Mouse (Mus musculus) stomach, embryonic 15.5 days (tissue): ENCODE measurements at regions not wholly inside any gene's neighbourhood (a gene's known extent, or its start where the extent isn't known, plus 50 kb on each side); places are given as distances from the start of the nearest gene placed in this dataset.
A peak's percentile ranks its signal among the peaks of the same experiment; 100 is the strongest.
"Not testable (repeated sequence)": the region's sequence is repeated elsewhere in the genome, so short reads cannot be mapped to it uniquely, and the experiment has no call there.

Experiments used
- ATAC-seq: fragments of 200-750 bp; cut with Nextera tagmentation; 2 replicates; pipeline ENCODE4 v1.8.0; 2017; ENCODE audit warnings: low read depth, moderate number of reproducible peaks, moderate TSS enrichment; ENCODE audit not compliant: insufficient read depth, low FRiP score
- H3K27ac ChIP-seq: fragments of 300-500 bp; sonication (generic); 2 replicates; pipeline ENCODE4 v1.5.1; 2015; ENCODE audit warnings: mild to moderate bottlenecking, inconsistent platforms
- H3K27me3 ChIP-seq: fragments of 300-500 bp; sonication (generic); replicated peaks from 2 replicates; pipeline ENCODE4 v1.6.1; 2015; ENCODE audit warnings: inconsistent platforms
- H3K36me3 ChIP-seq: fragments of 300-500 bp; sonication (generic); 2 replicates; pipeline ENCODE4 v1.6.1; 2015; ENCODE audit warnings: inconsistent platforms
- H3K4me1 ChIP-seq: fragments of 300-500 bp; sonication (generic); 2 replicates; pipeline ENCODE4 v1.6.1; 2015; ENCODE audit warnings: inconsistent platforms
- H3K4me2 ChIP-seq: fragments of 300-500 bp; sonication (generic); 2 replicates; pipeline ENCODE4 v1.6.1; 2015; ENCODE audit warnings: mild to moderate bottlenecking, inconsistent platforms
- H3K4me3 ChIP-seq: fragments of 300-500 bp; sonication (generic); replicated peaks from 2 replicates; pipeline ENCODE4 v1.5.1; 2015; ENCODE audit warnings: inconsistent platforms
- H3K9ac ChIP-seq: fragments of 300-500 bp; sonication (generic); 2 replicates; pipeline ENCODE4 v1.6.1; 2015; ENCODE audit warnings: inconsistent platforms
- H3K9me3 ChIP-seq: fragments of 300-500 bp; sonication (generic); 2 replicates; pipeline ENCODE4 v1.6.1; 2016; ENCODE audit warnings: inconsistent platforms
- WGBS: fragments of 180-500 bp; shearing (Covaris S2); methylation state at CpG from one replicate; pipeline ENCODE4 v1.1.7; 2015; 5-methylcytosine and 5-hydroxymethylcytosine counted together

GRCm38 (mm10) chr14:53776717-53777116 lies 477.2 kb downstream of the Dad1 start:
- H3K9me3 ChIP-seq, H3K9ac ChIP-seq, H3K4me3 ChIP-seq, H3K4me2 ChIP-seq, H3K27me3 ChIP-seq, H3K36me3 ChIP-seq, H3K4me1 ChIP-seq, ATAC-seq, H3K27ac ChIP-seq: not testable (repeated sequence)
- WGBS: 45% methylated on average over 1 of the region's 1 CpGs

GRCm38 (mm10) chr14:53766501-53766900 lies 487.4 kb downstream of the Dad1 start:
- not testable (repeated sequence) for H3K9ac ChIP-seq, H3K4me3 ChIP-seq, H3K9me3 ChIP-seq, H3K4me2 ChIP-seq, H3K27me3 ChIP-seq, ATAC-seq, H3K36me3 ChIP-seq, H3K27ac ChIP-seq, H3K4me1 ChIP-seq
- 42% methylated on average over 6 of the region's 6 CpGs for WGBS

- WGBS: 88% methylated on average over 1 of the region's 1 CpGs
- not testable (repeated sequence) for H3K9me3 ChIP-seq, H3K27ac ChIP-seq, H3K4me3 ChIP-seq, H3K27me3 ChIP-seq, H3K9ac ChIP-seq, H3K4me1 ChIP-seq, H3K4me2 ChIP-seq, H3K36me3 ChIP-seq
- ATAC-seq: peak; percentile 77
These were observed 488.0 kb downstream of the Dad1 start for GRCm38 (mm10) chr14:53765918-53766317.

- 60% methylated on average over 2 of the region's 2 CpGs for WGBS
- H3K27ac ChIP-seq: not testable (repeated sequence)
These were observed 493.3 kb downstream of the Dad1 start for GRCm38 (mm10) chr14:53760578-53760977.

GRCm38 (mm10) chr14:53757782-53758181 lies 496.1 kb downstream of the Dad1 start:
- 55% methylated on average over 4 of the region's 4 CpGs for WGBS

More at GRCm38 (mm10) chr14:53760578-53760977, 493.3 kb downstream of the Dad1 start:
- H3K9ac ChIP-seq, H3K4me2 ChIP-seq, H3K4me1 ChIP-seq, H3K36me3 ChIP-seq, H3K9me3 ChIP-seq, ATAC-seq, H3K4me3 ChIP-seq, H3K27me3 ChIP-seq: not testable (repeated sequence)

GRCm38 (mm10) chr14:53757095-53757494 lies 496.8 kb downstream of the Dad1 start:
- not testable (repeated sequence) for H3K4me1 ChIP-seq, H3K4me3 ChIP-seq, ATAC-seq, H3K9ac ChIP-seq, H3K27ac ChIP-seq, H3K36me3 ChIP-seq, H3K27me3 ChIP-seq, H3K4me2 ChIP-seq, H3K9me3 ChIP-seq
- WGBS: no CpG with 5 or more reads among the region's 1 CpGs

More at GRCm38 (mm10) chr14:53757782-53758181, 496.1 kb downstream of the Dad1 start:
- H3K4me1 ChIP-seq, H3K4me2 ChIP-seq, H3K27me3 ChIP-seq, H3K27ac ChIP-seq, H3K9me3 ChIP-seq, H3K36me3 ChIP-seq, ATAC-seq, H3K9ac ChIP-seq, H3K4me3 ChIP-seq: not testable (repeated sequence)

- no peak for ATAC-seq
- Histone ChIP-seq H3K4me1 (no peaks in the 10 kb centered on the region), H3K36me3 (no peaks in the 10 kb centered on the region), H3K27me3 (no peaks in the 10 kb centered on the region), H3K4me3 (no peak overlapping the region), H3K9me3 (no peaks in the 10 kb centered on the region), H3K9ac (no peak overlapping the region), H3K27ac (no peak overlapping the region), H3K4me2 (no peak overlapping the region)
- 60% methylated on average over 4 of the region's 4 CpGs for WGBS
These were observed 503.0 kb downstream of the Dad1 start for GRCm38 (mm10) chr14:53750703-53751441.

GRCm38 (mm10) chr14:53743552-53743951 lies 510.4 kb downstream of the Dad1 start:
- not testable (repeated sequence) for H3K4me1 ChIP-seq, ATAC-seq, H3K9me3 ChIP-seq, H3K4me2 ChIP-seq, H3K36me3 ChIP-seq, H3K4me3 ChIP-seq, H3K9ac ChIP-seq, H3K27ac ChIP-seq, H3K27me3 ChIP-seq
- WGBS: 77% methylated on average over 3 of the region's 3 CpGs

GRCm38 (mm10) chr14:53742864-53743263 lies 511.0 kb downstream of the Dad1 start:
- not testable (repeated sequence) for H3K9ac ChIP-seq, H3K36me3 ChIP-seq, H3K27me3 ChIP-seq, H3K9me3 ChIP-seq, ATAC-seq, H3K4me2 ChIP-seq, H3K27ac ChIP-seq, H3K4me3 ChIP-seq, H3K4me1 ChIP-seq
- WGBS: 81% methylated on average over 2 of the region's 2 CpGs

GRCm38 (mm10) chr14:53741246-53741645 lies 512.7 kb downstream of the Dad1 start:
- H3K9ac ChIP-seq, H3K4me1 ChIP-seq, H3K4me3 ChIP-seq, H3K27ac ChIP-seq, H3K4me2 ChIP-seq, H3K36me3 ChIP-seq, H3K27me3 ChIP-seq, ATAC-seq, H3K9me3 ChIP-seq: not testable (repeated sequence)
- 28% methylated on average over 4 of the region's 4 CpGs for WGBS

GRCm38 (mm10) chr14:53737962-53738361 lies 515.9 kb downstream of the Dad1 start:
- H3K36me3 ChIP-seq, H3K4me2 ChIP-seq, H3K9me3 ChIP-seq, ATAC-seq, H3K4me1 ChIP-seq, H3K9ac ChIP-seq, H3K4me3 ChIP-seq, H3K27me3 ChIP-seq, H3K27ac ChIP-seq: not testable (repeated sequence)
- WGBS: 28% methylated on average over 4 of the region's 4 CpGs

- H3K4me1 ChIP-seq, H3K9ac ChIP-seq, H3K9me3 ChIP-seq, H3K4me2 ChIP-seq, H3K4me3 ChIP-seq, H3K36me3 ChIP-seq, H3K27me3 ChIP-seq, ATAC-seq, H3K27ac ChIP-seq: not testable (repeated sequence)
- WGBS: 47% methylated on average over 4 of the region's 4 CpGs
These were observed 517.6 kb downstream of the Dad1 start for GRCm38 (mm10) chr14:53736274-53736673.

- ATAC-seq, H3K9ac ChIP-seq, H3K27me3 ChIP-seq, H3K9me3 ChIP-seq, H3K36me3 ChIP-seq, H3K4me3 ChIP-seq, H3K4me2 ChIP-seq, H3K27ac ChIP-seq, H3K4me1 ChIP-seq: not testable (repeated sequence)
- whole genome bisulfite sequencing: no CpG with 5 or more reads among the region's 4 CpGs
These were observed 522.3 kb downstream of the Dad1 start for GRCm38 (mm10) chr14:53731600-53731999.
